Mouse (Mus musculus) G1E (cell line): ENCODE measurements around the gene Gpr107.

Source experiments
- CTCF ChIP-seq: IDR thresholded peaks from 2 replicates; pipeline ENCODE4 v1.5.1; 2012; ENCODE audit warnings: low read depth, low read length, inconsistent platforms, mixed read lengths
- GATA1 ChIP-seq: IDR thresholded peaks from 2 replicates; pipeline ENCODE4 v1.6.1; 2012; ENCODE audit warnings: borderline replicate concordance, low read length, inconsistent platforms, mixed read lengths
- POLR2AphosphoS5 ChIP-seq: IDR thresholded peaks from 2 replicates; pipeline ENCODE4 v1.6.1; 2012; ENCODE audit warnings: low read depth, low read length, inconsistent platforms; ENCODE audit not compliant: insufficient replicate concordance
- TAL1 ChIP-seq: conservative IDR thresholded peaks from 2 replicates; pipeline ENCODE4 v1.6.1; 2012; ENCODE audit warnings: low read depth, low read length, inconsistent platforms, mixed read lengths

- no peak for TF ChIP-seq CTCF
- TF ChIP-seq GATA1 = no peak
- no peak for TF ChIP-seq TAL1
- no peak for TF ChIP-seq POLR2AphosphoS5
Observed at GRCm38 (mm10) chr2:31165529-31165928, 13.4 kb downstream of the Gpr107 start.
